Mouse (Mus musculus): ENCODE data around the gene Snx9. TPM values are rescaled to one million over a fixed set of nuclear protein-coding genes. Genes with fewer than 3 reads are reported as not detected.

Gene Snx9
- polyA plus RNA-seq, 1 experiment from 2014 or later, result 98.4 TPM

GRCm38 (mm10) chr17:5934554-5935324, 93.6 kb downstream of the Snx9 start:
- in situ Hi-C loops (cut with MboI; ENCODE audit: low pct_unique_long_range_greater_than_20kb), result no loop called here
- CTCF ChIA-PET, result interaction anchor here (1.3 kb wide), 1 partner anchor 11 kb away, joined by 4 read pairs; no protein-coding TSS in a partner anchor
- DNase-seq (ENCODE audit: low read depth, low spot score) (no peak), ATAC-seq (no peak)
- POLR2A ChIA-PET, result no interaction called here
- no peak for TF ChIP-seq CTCF (IDR thresholded peaks at IDR 0.05)
- H3K27me3 ChIP-seq, result no peaks in the 10 kb centered on the region

GRCm38 (mm10) chr17:5935680-5936079, 94.6 kb downstream of the Snx9 start:
- no peak for ATAC-seq
- ChIA-PET CTCF (interaction anchor here (1.1 to 1.4 kb wide), 3 partner anchors 10 to 54 kb away, joined by 3 to 4 read pairs (median 3); no protein-coding TSS in a partner anchor), POLR2A (interaction anchor here (0.6 kb wide), 3 partner anchors 21 to 168 kb away, joined by 3 to 6 read pairs (median 4); no protein-coding TSS in a partner anchor)
- no peaks in the 10 kb centered on the region for H3K27me3 ChIP-seq
- in situ Hi-C loops (cut with MboI; ENCODE audit: low pct_unique_long_range_greater_than_20kb), result no loop called here
- TF ChIP-seq CTCF (IDR thresholded peaks at IDR 0.05), result no peak
- no peak for DNase-seq (ENCODE audit: low read depth, low spot score)

- POLR2A ChIA-PET, result interaction anchor here (0.6 kb wide), 2 partner anchors 56 to 169 kb away, joined by 3 to 4 read pairs; no protein-coding TSS in a partner anchor
- DNase-seq (ENCODE audit: low read depth, low spot score) (no peak), ATAC-seq (peak; percentile 13)
- in situ Hi-C loops (cut with MboI; ENCODE audit: low pct_unique_long_range_greater_than_20kb), result no loop called here
- H3K27me3 ChIP-seq, result no peaks in the 10 kb centered on the region
- CTCF ChIA-PET, result interaction anchor here (1.1 to 1.4 kb wide), 3 partner anchors 10 to 54 kb away, joined by 3 to 4 read pairs (median 3); no protein-coding TSS in a partner anchor
- no peak for TF ChIP-seq CTCF (IDR thresholded peaks at IDR 0.05)
Observed at GRCm38 (mm10) chr17:5936276-5936675, 95.1 kb downstream of the Snx9 start.

- no peaks in the 10 kb centered on the region for H3K27me3 ChIP-seq
- CTCF ChIA-PET, result interaction anchor here (1.0 to 1.3 kb wide), 5 partner anchors 15 to 88 kb away, joined by 3 read pairs; no protein-coding TSS in a partner anchor
- ATAC-seq (no peak), DNase-seq (ENCODE audit: low read depth, low spot score) (no peak)
- in situ Hi-C loops (cut with MboI; ENCODE audit: low pct_unique_long_range_greater_than_20kb), result no loop called here
- TF ChIP-seq CTCF (IDR thresholded peaks at IDR 0.05), result no peak
- POLR2A ChIA-PET, result no interaction called here
Observed at GRCm38 (mm10) chr17:5937441-5937840, 96.3 kb downstream of the Snx9 start.

- TF ChIP-seq CTCF (IDR thresholded peaks at IDR 0.05), result no peak
- ATAC-seq, result no peak
- DNase-seq (ENCODE audit: low read depth, low spot score), result no peak
- ChIA-PET POLR2A (no interaction called here), CTCF (interaction anchor here (1.4 to 1.6 kb wide), 2 partner anchors 19 to 54 kb away, joined by 4 to 7 read pairs; no protein-coding TSS in a partner anchor)
- in situ Hi-C loops (cut with MboI; ENCODE audit: low pct_unique_long_range_greater_than_20kb), result loop anchor here (5.0 kb wide), 2 partner anchors 47 to 82 kb away; no protein-coding TSS in a partner anchor
- no peaks in the 10 kb centered on the region for H3K27me3 ChIP-seq
Observed at GRCm38 (mm10) chr17:5939871-5940270, 98.7 kb downstream of the Snx9 start.

- H3K27me3 ChIP-seq, result no peaks in the 10 kb centered on the region
- peak; percentile 96 for TF ChIP-seq CTCF (IDR thresholded peaks at IDR 0.05)
- DNase-seq (ENCODE audit: low read depth, low spot score) (no peak), ATAC-seq (peak; percentile 64)
- in situ Hi-C loops (cut with MboI; ENCODE audit: low pct_unique_long_range_greater_than_20kb), result loop anchor here (5.0 kb wide), 2 partner anchors 47 to 82 kb away; no protein-coding TSS in a partner anchor
- CTCF ChIA-PET, result interaction anchor here (0.6 to 1.6 kb wide), 7 partner anchors 9 to 79 kb away, joined by 3 to 7 read pairs (median 3); no protein-coding TSS in a partner anchor
- POLR2A ChIA-PET, result no interaction called here
Observed at GRCm38 (mm10) chr17:5940792-5941191, 99.7 kb downstream of the Snx9 start.

- no peak for DNase-seq (ENCODE audit: low read depth, low spot score)
- POLR2A ChIA-PET, result no interaction called here
- peak; percentile 66 for ATAC-seq
Observed at GRCm38 (mm10) chr17:5941230-5942043, 100.3 kb downstream of the Snx9 start, which contains the start of gene Synj2. TSS of gene Synj2 (plus strand) at chr17:5941280.

GRCm38 (mm10) chr17:5942156-5942555, 101.0 kb downstream of the Snx9 start:
- in situ Hi-C loops (cut with MboI; ENCODE audit: low pct_unique_long_range_greater_than_20kb), result loop anchor here (5.0 kb wide), 2 partner anchors 45 to 80 kb away; no protein-coding TSS in a partner anchor
- TF ChIP-seq CTCF (IDR thresholded peaks at IDR 0.05), result no peak
- ATAC-seq (no peak), DNase-seq (ENCODE audit: low read depth, low spot score) (no peak)
- H3K27me3 ChIP-seq, result no peaks in the 10 kb centered on the region
- CTCF ChIA-PET, result interaction anchor here (1.2 to 1.4 kb wide), 2 partner anchors 58 to 64 kb away, joined by 3 read pairs; no protein-coding TSS in a partner anchor
- POLR2A ChIA-PET, result no interaction called here

More at GRCm38 (mm10) chr17:5941230-5942043, 100.3 kb downstream of the Snx9 start, which contains the start of gene Synj2:
- CTCF ChIA-PET, result interaction anchor here (1.0 to 1.6 kb wide), 6 partner anchors 29 to 65 kb away, joined by 3 to 7 read pairs (median 3); no protein-coding TSS in a partner anchor
- no peaks in the 10 kb centered on the region for H3K27me3 ChIP-seq
- in situ Hi-C loops (cut with MboI; ENCODE audit: low pct_unique_long_range_greater_than_20kb), result loop anchor here (5.0 kb wide), 2 partner anchors 46 to 81 kb away; no protein-coding TSS in a partner anchor
- TF ChIP-seq CTCF (IDR thresholded peaks at IDR 0.05), result no peak

GRCm38 (mm10) chr17:5943053-5943452, 101.9 kb downstream of the Snx9 start:
- ChIA-PET POLR2A (no interaction called here), CTCF (no interaction called here)
- DNase-seq (ENCODE audit: low read depth, low spot score) (no peak), ATAC-seq (no peak)
- H3K27me3 ChIP-seq, result no peaks in the 10 kb centered on the region
- TF ChIP-seq CTCF (IDR thresholded peaks at IDR 0.05), result no peak
- in situ Hi-C loops (cut with MboI; ENCODE audit: low pct_unique_long_range_greater_than_20kb), result loop anchor here (5.0 kb wide), 2 partner anchors 44 to 79 kb away; no protein-coding TSS in a partner anchor

GRCm38 (mm10) chr17:5947039-5947438, 105.9 kb downstream of the Snx9 start:
- H3K27me3 ChIP-seq, result no peaks in the 10 kb centered on the region
- in situ Hi-C loops (cut with MboI; ENCODE audit: low pct_unique_long_range_greater_than_20kb), result no loop called here
- POLR2A ChIA-PET, result no interaction called here
- CTCF ChIA-PET, result interaction anchor here (0.7 kb wide), 1 partner anchor 151 kb away, joined by 3 read pairs; no protein-coding TSS in a partner anchor
- ATAC-seq, result no peak
- no peak for DNase-seq (ENCODE audit: low read depth, low spot score)
- no peak for TF ChIP-seq CTCF (IDR thresholded peaks at IDR 0.05)

Data from Patski (cell line).